ENCODE assay signal across 11 mouse cellular contexts in the genomic region with DNA sequence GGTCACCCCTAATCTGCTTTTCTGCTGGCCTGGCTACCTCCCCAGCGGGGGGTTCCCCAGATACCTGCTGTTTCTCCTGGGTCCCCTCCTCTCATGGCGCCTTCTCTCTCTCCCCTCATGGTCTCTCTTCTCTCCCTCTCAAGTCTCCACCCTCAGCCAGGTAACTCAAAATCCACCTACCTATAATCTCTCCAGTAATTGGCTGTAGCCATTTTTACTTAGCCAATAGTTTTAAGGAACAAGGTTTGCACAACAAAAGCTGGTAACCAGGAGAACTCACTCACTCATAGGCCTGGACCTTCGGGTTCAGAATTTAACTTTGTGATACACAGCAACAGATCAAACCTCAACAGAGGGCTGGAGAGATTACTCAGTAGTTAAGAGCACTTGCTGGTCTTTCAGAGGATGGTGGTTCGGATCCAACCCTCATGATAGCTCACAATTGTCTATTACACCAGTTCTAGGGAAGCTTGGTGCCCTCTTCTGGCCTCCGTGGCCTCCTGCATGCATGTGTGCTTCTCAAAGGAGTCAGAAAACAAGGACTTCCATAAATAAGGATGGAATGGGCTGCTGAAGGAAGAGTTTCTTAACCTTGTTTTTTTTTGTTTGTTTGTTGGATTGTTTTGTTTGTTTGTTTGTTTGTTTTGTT. TPM values are rescaled to one million over a fixed set of nuclear protein-coding genes. Genes with fewer than 3 reads are reported as not detected.
DNase-seq lines count a peak whose midpoint lies in the region; TF ChIP-seq lines count a peak whose summit lies in the region.
"Had no signal": no experiment of that assay in that cellular context is flagged by ENCODE, and none has a peak within 500 bp of the region (broad histone marks: within the 10 kb centered on the region; RNA-seq: fewer than 3 reads in every experiment).

No protein-coding gene starts in this region.

- no peak overlapping the region for H3K27ac ChIP-seq in gastrocnemius, adult 2 months
- H3K27ac ChIP-seq in thymus, adult 2 months (ENCODE audit: control insufficient read depth, insufficient read depth, low read length) = no peak overlapping the region
- H3K27ac ChIP-seq in cortical plate, adult 2 months (ENCODE audit: insufficient read depth, low read length) = no peak overlapping the region
- no peak overlapping the region for H3K27ac ChIP-seq in midbrain, embryonic 10.5 days (replicated peaks)
- H3K27ac ChIP-seq: stomach, embryonic 15.5 days had no signal

- TF ChIP-seq POLR2A in thymus, adult 2 months (IDR thresholded peaks at IDR 0.05; ENCODE audit: control insufficient read depth, extremely low read depth, insufficient read depth, low read length, poor library complexity) = no peak
- TF ChIP-seq POLR2A in cortical plate, adult 2 months (IDR thresholded peaks at IDR 0.05; ENCODE audit: extremely low read depth, insufficient read depth, low read length) = no peak

- H3K4me1 ChIP-seq in thymus, adult 2 months (replicated peaks; ENCODE audit: control insufficient read depth, insufficient read depth, low read length) = no peaks in the 10 kb centered on the region
- H3K4me1 ChIP-seq in cortical plate, adult 2 months (ENCODE audit: control insufficient read depth, insufficient read depth, low read length) = no peaks in the 10 kb centered on the region
- no peaks in the 10 kb centered on the region for H3K4me1 ChIP-seq in midbrain, embryonic 10.5 days
- H3K4me1 ChIP-seq: stomach, embryonic 15.5 days had no signal

- H3K27me3 ChIP-seq in thymus, adult 2 months (ENCODE audit: control insufficient read depth, insufficient read depth, low read length) = no peaks in the 10 kb centered on the region
- no peaks in the 10 kb centered on the region for H3K27me3 ChIP-seq in midbrain, embryonic 10.5 days (ENCODE audit: low read depth, poor library complexity, severe bottlenecking)
- H3K27me3 ChIP-seq: stomach, embryonic 15.5 days had no signal

- 79% methylated on average over 5 of the region's 5 CpGs for WGBS in thymus, adult 2 months
- WGBS in midbrain, embryonic 10.5 days = 79% methylated on average over 5 of the region's 5 CpGs

- intact Hi-C loops in gastrocnemius, adult 2 months (cut with DNase I) = no loop called here

- no peak for DNase-seq in gastrocnemius, adult 2 months
- no peak for DNase-seq in gastrocnemius, postnatal 4 days (ENCODE audit: low spot score in 2 of 2)
- DNase-seq in thymus, postnatal 14 days = peak; percentile 11
- no peak for DNase-seq in thymus, adult 2 months
- DNase-seq in yolk sac, embryonic 10.5 days (ENCODE audit: low spot score) = peak; percentile 51
- no peak for DNase-seq in cerebellum, adult 11 months
- DNase-seq in midbrain, embryonic 10.5 days (ENCODE audit: low spot score) = no peak

- H3K4me3 ChIP-seq in gastrocnemius, adult 2 months = no peak overlapping the region
- no peak overlapping the region for H3K4me3 ChIP-seq in thymus, adult 2 months (ENCODE audit: control insufficient read depth, insufficient read depth, low read length)
- no peak overlapping the region for H3K4me3 ChIP-seq in cortical plate, adult 2 months (ENCODE audit: insufficient read depth, low read length)
- no peak overlapping the region for H3K4me3 ChIP-seq in midbrain, embryonic 10.5 days
- H3K4me3 ChIP-seq: stomach, embryonic 15.5 days had no signal

- no peaks in the 10 kb centered on the region for H3K36me3 ChIP-seq in thymus, adult 2 months (ENCODE audit: control insufficient read depth, insufficient read depth, low read length)
- H3K36me3 ChIP-seq in midbrain, embryonic 10.5 days = peaks cover 7% of the 10 kb centered on the region
- H3K36me3 ChIP-seq: stomach, embryonic 15.5 days had no signal

- TF ChIP-seq CTCF in gastrocnemius, adult 2 months (IDR thresholded peaks at IDR 0.05) = peak; percentile 44
- no peak for TF ChIP-seq CTCF in thymus, adult 2 months (IDR thresholded peaks at IDR 0.05; ENCODE audit: borderline replicate concordance, control insufficient read depth, extremely low read depth, insufficient read depth, low read length, poor library complexity)
- TF ChIP-seq CTCF in cortical plate, adult 2 months (IDR thresholded peaks at IDR 0.05; ENCODE audit: extremely low read depth, insufficient read depth, low read length) = peak; percentile 38

- no peaks in the 10 kb centered on the region for H3K9me3 ChIP-seq in midbrain, embryonic 10.5 days (replicated peaks)
- H3K9me3 ChIP-seq: stomach, embryonic 15.5 days had no signal

RNA-seq across cellular contexts. Expression of gene Gtsf1l, which starts 1.9 kb away (rescaled TPM):
- total RNA-seq in gastrocnemius, adult 2 months (2021) = not detected
- total RNA-seq in gastrocnemius, postnatal 4 days (2021) = not detected
- not detected in 2 replicates for polyA plus RNA-seq in thymus, adult 2 months (2012; rRNA removed)
- not detected in 2 replicates for polyA plus RNA-seq in cortical plate, adult 2 months (2012; rRNA removed)
- polyA plus RNA-seq in midbrain, embryonic 10.5 days (2016; fragmentation: Nextera tagmentation; extraction: Ambion mirVana) = not detected in 2 replicates
- polyA plus RNA-seq: heart, embryonic 16.5 days; limb, embryonic 11.5 days; stomach, embryonic 15.5 days had no signal

RNA-seq across cellular contexts. Expression of gene Mybl2, which starts 35.1 kb away (rescaled TPM):
- total RNA-seq in gastrocnemius, adult 2 months (2021) = not detected
- 10 to 100 TPM; 10.6 TPM for total RNA-seq in gastrocnemius, postnatal 4 days (2021)
- 29.8 and 44.7 TPM in 2 replicates for polyA plus RNA-seq in thymus, adult 2 months (2012; rRNA removed)
- polyA plus RNA-seq in cortical plate, adult 2 months (2012; rRNA removed) = 2.0 and 2.3 TPM in 2 replicates
- 48.9 and 57.5 TPM in 2 replicates for polyA plus RNA-seq in midbrain, embryonic 10.5 days (2016; fragmentation: Nextera tagmentation; extraction: Ambion mirVana)

Comparison
In these comparisons a context has a peak if more than half of its experiments do, and no peak if none do; other contexts are left out.
1. DNase-seq: peak in thymus, postnatal 14 days (single experiment) and yolk sac, embryonic 10.5 days (single experiment); none in gastrocnemius, adult 2 months (single experiment), gastrocnemius, postnatal 4 days (0 of 2), thymus, adult 2 months (single experiment), cerebellum, adult 11 months (single experiment) and midbrain, embryonic 10.5 days (single experiment).